Mouse (Mus musculus): ENCODE measurements around the gene Cdipt. TPM values are rescaled to one million over a fixed set of nuclear protein-coding genes. Genes with fewer than 3 reads are reported as not detected.

The Cdipt gene
- total RNA-seq, 4 experiments from 2014 or later, result 27.4 to 34.9 (median 33.3) TPM

DNA sequence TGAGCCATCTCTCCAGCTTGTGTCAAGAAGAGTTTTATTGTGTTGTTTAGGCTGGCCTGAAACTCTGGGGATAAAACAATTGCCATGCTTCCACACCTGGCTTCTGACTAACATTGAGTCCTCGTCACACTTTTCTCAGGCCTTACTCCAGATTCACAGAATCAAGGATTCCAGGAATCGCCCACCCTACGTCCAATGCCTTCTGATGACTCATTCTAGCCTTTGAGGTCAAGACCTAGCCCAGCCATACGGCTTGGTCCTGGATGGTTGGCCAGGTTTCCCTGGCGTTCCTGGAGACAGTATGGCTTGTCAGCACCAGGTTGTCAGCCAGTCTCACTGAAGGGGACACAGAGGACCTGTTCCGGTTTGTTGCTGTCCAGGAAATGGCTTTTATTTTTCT lies 36.7 kb downstream of the Cdipt start:
- DNase-seq (ENCODE audit: low spot score in 2 of 2), result no peak

DNA sequence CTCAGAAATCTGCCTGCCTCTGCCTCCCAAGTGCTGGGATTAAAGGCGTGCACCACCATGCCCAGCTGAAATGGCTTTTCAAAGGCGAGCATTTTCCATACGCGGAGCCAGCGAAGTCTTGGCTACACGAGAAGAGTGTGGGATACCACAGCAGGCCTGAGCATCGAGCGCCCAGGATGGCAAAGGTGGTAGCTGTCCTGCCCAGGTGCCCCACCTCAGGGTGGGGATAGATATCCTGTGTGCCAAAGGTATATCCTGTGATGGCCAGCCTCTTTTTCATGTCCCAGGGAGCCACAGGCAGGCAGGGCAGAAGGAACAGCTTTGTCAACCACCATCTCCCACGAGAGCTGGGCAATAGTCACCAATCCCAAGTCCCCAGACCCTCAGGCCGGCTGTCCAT lies 37.1 kb downstream of the Cdipt start:
- DNase-seq (ENCODE audit: low spot score in 2 of 2), result no peak

DNA sequence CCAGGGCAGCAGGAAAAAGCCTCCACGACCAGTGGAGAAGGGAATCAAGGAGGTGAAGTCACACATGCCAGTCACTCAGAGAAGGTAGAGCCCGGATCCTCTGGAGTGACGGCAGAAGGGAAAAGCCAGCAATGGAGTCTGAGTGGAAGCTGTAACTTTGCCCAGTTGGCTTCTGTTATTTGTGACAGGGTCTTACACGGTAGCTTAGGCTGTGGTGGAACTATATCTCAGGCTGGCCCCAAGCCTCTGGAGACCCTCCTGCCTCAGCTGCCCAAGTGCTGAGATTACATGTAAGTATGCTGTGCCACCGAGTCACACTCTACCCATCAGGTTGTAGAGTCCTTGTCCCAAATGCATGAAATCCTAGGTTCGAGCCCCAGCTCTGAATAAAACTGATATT lies 37.7 kb downstream of the Cdipt start:
- no peak for DNase-seq (ENCODE audit: low spot score in 2 of 2)

DNA sequence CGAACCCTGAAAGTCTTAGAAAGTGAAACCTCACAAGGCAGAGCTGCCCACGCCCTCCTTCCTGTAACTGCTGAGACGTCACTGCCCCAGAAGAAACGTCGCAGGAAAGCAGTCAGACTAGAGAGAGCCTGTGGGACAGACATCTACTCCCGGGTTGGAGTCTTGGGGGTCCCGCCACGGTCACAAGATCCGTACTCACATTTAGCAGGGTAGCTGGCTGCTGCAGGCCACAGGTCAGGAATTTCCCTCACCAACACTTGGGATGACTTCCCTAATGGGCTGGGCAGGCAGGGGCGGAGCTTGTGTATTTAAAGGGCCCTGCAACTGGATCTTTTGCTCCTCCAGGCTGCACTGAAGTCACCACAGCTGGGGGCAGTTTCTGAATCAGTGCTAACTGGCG lies 38.6 kb downstream of the Cdipt start, which contains the start of gene Mvp:
Gene Mvp, minus strand, starts transcription at position 302 of the 400 bp plus-strand sequence.
- DNase-seq (ENCODE audit: low spot score in 2 of 2), result peak; percentile 68

DNA sequence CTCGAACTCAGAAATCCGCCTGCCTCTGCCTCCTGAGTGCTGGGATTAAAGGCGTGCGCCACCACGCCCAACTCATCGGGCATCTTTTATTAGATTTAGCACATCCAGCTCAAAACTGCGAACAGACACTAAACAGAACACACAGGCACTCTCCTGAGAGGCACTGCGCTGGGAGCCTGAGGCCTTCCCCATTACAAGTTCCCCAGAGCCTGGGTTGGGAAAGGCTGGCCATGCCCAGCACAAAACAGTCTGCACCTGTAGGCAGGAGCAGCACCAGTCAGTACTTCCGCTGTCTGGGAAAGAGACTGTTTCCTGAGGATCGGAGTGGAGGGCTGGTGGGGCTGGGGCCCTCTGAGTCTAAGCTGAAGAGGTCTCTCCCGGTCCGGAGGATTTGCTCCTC lies 39.3 kb downstream of the Cdipt start:
- no peak for DNase-seq (ENCODE audit: low spot score in 2 of 2)

DNA sequence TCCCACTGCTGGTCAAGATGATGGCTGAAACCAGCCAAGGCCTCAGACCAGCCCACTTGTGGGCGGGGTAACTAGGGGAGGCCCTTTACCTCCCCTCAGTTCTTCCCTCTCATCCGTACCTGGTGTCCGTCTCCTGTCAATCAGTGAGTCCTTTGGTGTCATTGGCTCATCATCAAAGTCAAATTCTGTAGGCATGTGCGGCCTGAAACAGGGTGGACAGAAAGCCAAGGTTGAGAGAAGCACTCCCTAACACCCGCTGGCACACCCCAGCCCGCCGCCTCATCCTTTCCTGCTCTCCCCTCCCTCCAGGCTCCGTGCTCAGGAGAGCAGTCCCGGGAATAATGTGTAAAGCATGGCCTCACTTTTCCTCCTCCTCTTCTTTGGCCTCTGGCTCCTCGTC lies 40.4 kb downstream of the Cdipt start:
- DNase-seq (ENCODE audit: low spot score in 2 of 2), result no peak

DNA sequence TGATC lies 40.6 kb downstream of the Cdipt start, which contains the start of gene Pagr1b:
Gene Pagr1b, minus strand, starts transcription at position 4 of the 5 bp plus-strand sequence.
- DNase-seq (ENCODE audit: low spot score in 2 of 2), result no peak

DNA sequence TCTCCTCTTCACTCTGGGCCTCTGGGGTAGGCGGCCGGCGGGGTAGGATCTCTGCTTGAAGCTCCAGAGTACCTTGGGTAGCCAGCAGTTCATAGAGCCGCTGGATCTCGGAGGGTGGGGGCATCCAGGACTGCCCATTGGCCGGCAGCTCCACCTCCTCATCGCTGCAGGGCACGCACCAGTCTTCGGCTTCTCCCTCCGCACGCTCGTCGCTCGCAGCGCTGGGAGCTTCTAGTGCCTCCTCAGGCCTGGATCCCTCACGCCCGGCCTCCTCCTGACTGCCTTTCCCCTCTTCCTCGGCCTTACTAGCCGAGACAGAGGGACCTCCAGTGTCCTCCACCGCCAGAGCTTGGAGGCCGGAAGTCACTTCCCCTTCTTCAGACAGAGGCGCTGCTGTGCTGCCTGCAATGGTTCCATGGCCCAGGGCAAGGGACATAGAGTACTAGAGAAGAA lies 40.8 kb downstream of the Cdipt start:
- no peak for DNase-seq (ENCODE audit: low spot score in 2 of 2)

DNA sequence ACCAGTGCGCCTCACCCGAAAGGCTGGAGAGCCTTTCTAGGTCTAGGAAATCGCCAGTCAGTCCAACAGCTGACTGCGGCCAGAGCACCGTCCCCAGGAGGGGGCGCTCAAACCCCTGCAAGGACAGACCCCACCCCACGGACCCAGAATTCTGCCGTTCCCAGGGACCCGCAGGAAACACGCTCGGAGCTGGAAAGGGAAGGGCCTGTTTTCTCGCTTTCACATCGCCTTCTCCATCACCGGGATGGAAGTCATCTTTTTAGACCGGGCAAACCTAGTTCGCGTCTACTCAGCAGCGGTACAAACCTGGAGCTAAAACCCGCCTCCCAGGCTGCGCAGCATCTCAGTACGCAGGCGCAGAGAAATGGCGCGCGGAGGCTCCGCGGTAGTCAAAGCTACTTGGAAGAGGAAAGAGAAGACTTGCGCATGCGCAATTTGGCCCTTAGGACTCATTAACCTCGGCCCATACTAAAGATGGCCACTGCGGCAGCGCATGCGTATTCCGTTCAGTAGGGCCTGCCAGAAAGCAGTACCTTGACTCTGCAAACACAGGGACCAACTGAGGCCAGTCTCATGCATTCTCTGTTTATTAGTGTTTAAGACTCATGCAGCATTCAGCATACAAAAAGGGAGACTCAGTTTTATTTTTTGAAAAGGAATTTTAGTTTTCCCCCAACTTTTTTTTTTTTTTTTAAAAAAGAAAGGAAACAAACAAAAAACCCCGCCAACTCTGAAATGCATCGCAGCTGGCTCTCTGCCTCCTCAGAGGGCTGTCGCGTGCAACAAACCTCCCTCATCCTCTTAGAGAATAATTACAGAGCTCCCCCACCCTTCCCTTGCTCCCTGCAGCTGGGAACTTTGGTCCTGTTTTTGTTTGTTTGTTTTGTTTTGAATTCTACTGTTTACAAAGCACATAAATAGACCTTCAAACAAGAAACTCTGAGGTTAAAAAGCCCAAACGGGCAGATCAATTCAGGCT lies 41.5 kb downstream of the Cdipt start, which contains the start of gene Pagr1a:
Gene Pagr1a, minus strand, starts transcription at position 382 of the 979 bp plus-strand sequence.
- peak; percentile 92 to 97 for DNase-seq (ENCODE audit: low spot score in 2 of 2)

DNA sequence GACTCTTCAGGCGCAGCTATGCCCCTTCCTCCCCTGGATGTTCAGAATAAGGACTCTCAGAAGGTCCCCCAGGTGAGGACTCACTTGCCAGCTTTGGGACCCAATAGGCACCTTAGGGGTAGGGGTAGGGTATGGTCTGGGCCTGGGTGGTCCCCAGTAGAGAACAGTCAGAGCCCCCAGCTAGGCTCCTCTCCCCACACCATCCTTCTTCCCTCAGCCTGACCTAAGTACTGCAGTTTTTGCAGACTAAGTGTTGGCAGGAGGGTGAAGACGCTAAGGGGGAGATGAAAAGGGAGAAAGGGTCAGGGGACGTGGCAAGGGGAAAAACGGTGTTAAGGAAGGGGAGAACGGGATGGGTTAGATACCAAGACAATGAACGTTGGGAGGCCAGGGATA lies 42.2 kb downstream of the Cdipt start:
- DNase-seq (ENCODE audit: low spot score in 2 of 2), result no peak

DNA sequence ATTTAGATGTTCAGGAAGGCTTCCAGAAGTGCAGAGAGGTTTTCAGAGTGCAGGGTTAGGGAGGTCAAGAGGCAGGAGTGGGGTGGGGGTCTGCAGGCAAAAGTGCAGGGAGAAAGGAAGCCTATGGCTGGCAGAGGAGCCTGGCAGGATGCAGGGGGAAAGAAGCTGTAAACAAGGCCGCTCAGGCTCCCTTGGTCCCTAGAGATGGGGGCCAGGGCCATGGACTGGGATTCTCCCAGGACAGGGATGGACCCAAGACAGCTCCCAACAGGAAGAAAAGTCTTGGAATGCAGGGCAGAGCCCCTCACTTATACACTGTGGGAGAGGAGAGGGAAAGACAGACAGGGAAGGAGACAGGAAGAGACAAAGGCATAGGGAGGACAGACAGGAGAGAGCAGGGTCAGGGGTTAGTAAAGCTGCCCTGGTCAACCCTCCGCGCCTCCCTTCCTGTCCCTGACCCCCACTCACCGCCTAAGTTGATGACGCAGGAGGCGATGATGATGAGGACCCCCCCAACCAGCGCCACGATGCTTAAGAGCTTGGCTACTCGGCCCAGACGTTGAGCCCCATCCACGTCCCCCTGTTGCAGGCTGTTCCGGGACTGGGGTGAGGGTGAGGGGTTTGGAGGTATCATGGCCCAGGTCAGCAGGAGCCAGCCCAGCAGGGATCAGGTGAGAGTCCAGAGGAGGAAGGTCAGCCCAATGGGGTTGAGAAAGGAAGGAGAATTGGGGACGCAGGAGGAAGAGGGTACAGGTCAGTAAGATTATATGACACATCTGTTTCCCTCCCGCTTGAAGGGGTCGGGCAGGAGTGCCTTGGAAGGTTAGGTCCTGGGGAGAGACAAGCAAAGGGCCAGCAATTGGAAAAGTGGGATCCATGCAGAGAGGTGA lies 42.9 kb downstream of the Cdipt start:
- no peak for DNase-seq (ENCODE audit: low spot score in 2 of 2)

DNA sequence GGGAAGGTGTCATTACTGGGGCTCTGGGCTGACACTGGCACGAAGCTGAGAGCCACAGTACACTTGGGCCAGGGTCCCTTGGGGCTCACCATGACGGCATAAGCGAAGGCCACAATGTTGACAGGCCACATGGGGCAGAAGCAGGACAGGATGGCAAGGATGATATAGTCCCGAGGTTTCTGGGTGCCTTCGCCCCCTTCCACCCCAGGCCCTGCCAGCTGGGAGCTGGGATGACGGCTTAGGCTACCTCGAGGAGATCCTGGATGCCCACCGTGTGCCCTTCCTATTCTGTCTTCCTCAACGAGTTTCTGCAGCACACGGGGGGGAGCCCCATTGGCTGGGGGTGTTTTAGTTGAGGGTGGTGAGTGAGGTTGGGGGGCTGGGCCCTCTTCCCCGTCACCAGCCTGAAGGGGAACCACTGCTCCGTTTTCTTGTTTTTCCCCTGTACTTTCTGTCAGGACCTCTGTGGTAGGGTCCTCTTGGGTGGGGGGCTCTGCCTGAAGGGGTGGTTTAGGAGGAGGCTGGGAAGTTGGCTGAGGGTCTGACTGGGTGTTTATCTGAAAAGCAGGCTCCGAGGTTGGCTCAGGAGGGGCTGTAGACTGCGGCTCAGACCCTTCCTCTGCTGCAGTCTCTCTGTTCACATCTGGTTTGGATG lies 43.7 kb downstream of the Cdipt start:
- DNase-seq (ENCODE audit: low spot score in 2 of 2), result no peak

DNA sequence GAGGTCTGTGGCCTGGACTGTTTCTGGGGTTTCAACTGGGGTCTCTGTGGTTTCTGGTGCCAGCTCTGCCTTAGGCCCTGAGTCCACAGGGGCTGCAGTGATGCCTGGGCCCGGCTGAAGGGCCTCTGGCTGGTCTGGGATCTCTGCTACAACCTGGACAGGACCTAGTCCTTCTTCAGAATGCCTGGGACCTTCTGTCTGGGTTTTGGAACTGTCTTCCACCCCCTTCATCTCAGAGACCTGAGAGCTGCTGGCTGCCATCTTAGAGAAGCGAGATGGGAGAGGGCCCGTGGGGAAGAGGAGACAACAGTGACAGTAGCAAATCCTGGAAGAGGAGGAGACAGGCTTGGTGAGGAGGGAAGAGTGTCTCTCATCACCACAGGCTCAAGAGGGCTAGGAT lies 44.3 kb downstream of the Cdipt start:
- DNase-seq (ENCODE audit: low spot score in 2 of 2), result no peak

DNA sequence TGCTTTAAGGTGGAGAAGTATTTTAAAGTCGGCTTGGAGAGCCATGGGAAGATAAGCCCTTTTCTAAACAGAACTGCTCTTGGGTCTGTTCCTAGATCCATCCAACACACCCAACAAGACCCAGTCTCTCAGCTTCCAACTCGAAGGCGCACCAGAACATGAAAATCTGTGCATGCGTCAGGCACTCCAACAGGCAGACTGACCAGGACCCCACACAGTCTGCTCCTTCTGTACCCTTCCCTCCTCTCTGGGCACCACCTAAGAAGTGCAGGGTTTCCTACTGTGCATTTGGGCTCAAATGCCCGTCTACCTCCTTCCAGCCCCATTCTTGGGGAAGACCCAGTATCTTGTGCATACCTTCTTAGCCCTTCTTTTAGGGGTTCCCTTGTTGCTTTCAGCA lies 44.8 kb downstream of the Cdipt start:
- DNase-seq (ENCODE audit: low spot score in 2 of 2), result no peak

DNA sequence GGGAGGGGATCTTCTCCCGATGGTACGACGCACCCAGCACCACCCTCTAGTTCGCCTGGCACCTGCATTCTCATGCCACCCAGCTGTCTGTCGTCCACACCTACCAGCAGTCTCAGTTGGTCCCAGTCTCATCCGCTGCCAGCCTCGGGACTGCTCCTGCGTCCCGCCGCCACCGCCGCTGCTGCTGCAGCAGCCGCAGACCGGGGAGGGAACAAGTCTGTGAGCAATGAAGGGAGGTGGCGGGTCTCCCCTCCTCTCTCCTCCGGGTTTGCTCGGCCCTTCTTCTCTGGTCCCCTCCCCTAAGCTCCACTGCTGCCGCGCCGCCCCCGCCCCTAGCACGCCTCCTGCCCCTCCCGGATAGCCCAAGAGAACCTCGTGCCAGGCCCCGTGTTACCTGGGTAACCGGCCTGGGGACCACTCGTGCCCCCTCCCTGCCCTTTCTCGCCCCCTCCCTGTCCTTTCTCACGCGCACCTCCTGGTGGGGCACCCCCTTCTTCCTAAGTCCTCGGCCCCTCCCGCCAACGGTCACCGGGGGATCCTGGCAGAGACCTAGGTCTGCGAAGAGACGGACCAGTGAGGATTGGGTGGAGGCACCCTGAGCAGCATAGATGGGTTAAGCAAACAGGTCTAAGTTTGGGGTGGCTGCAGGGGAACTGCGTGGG lies 45.3 kb downstream of the Cdipt start, which contains the start of the genes Gm42742 and Prrt2:
Gene Gm42742, minus strand, starts transcription at position 197 of the 662 bp plus-strand sequence.
Gene Prrt2, minus strand, starts transcription at position 311 of the 662 bp plus-strand sequence.
- DNase-seq (ENCODE audit: low spot score in 2 of 2), result peak in 1 of 2 experiments; percentile 45

DNA sequence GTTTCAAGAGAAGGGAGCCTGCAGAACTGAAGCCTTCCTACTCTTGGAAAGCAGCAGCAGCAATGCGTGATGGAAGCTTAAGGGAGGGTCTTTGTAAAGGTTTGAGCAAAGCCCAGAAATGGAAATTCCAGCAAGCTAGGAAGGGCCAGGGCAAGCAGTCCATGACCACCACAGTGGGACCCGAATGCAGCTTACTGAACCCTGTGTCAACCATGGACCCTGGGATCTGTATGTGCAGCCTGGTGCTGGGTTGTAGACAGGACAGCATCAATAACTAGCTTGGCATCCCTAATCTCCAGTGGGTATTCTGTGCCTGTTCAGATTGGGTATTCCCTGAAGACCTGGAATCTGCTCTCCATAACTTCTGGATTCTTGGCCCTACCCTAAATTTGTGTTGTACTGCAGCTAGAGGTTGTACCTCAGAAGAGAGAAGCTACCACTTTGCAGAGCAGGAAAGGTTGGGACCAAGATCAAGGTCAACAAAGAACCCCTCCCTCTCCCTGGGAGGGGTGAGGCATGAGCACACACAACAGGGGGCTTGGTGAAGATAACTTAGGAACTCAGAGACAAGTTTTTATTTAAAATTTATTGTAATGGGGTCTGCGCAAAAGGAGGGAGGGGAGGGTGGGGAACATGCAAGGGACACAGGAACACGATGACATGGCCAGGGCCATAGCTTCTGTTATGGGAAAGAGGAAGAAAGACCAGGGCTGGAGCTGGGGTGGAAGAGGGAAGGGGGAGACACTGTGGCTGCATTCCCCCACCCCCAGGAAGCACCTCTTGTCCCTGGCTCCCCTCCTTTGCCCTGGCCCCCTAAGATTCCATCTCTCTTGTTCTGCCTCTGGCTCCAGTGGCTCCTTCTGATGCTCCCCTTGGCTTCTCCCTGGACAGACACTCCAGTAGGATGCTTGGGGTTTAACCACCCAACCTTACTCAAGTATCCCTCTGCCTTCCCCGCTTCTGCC lies 46.1 kb downstream of the Cdipt start:
- no peak for DNase-seq (ENCODE audit: low spot score in 2 of 2)

DNA sequence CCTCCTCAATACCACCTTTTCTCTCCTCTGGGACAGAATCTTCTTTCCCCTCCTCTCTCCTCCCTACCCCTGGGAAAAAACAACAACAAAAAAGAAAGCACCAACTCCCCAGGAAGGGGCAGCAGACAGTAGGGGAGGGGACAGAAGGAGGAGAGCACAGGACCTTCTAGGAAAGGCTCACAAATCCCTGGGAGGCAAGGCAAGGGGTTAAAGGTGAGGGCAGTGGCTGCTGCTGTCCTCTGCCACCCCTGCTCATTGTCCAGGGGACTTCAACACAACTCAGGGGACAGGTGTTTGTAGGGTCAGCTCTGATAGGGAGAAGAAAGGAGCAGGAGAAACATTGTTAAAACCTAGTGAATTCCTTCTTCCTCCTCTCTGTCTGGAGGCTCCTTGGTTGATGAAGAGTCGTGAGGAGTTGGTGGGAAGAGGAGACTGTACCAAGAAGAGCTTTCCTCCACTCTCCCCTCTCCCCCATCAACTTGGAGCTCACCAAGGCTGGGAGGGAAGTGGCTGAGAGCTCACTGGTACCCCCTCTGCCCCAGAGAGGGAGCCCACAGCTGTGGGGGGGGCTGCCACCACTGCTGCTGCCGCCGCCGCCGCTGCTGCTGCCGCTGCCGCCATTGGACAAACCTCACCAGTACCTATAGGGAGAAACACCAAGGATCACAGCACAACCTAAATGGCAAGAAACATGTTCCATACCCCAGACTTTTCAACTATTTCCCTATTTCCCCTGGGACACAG lies 47.0 kb downstream of the Cdipt start:
- no peak for DNase-seq (ENCODE audit: low spot score in 2 of 2)

DNA sequence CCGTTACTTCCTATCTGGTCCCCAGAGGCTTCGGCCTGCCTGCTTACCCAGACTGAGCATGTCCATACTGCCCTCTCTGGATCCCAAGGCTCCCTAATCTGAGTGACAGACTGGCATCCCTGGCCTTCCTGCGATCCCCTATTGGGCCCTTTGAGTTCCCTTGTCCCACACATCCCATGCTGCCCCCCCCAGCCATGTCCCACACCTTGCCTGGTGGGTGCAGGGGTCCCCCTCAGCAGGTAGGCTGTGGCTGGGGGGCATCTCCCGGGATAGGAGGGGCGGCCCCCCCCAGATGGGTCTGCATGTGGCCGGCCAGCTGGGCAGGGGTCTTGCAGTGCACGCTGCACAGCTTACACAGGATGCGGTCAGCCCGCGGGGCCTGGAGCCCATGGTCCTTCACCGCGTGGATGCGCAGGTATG lies 47.6 kb downstream of the Cdipt start:
- no peak for DNase-seq (ENCODE audit: low spot score in 2 of 2)

DNA sequence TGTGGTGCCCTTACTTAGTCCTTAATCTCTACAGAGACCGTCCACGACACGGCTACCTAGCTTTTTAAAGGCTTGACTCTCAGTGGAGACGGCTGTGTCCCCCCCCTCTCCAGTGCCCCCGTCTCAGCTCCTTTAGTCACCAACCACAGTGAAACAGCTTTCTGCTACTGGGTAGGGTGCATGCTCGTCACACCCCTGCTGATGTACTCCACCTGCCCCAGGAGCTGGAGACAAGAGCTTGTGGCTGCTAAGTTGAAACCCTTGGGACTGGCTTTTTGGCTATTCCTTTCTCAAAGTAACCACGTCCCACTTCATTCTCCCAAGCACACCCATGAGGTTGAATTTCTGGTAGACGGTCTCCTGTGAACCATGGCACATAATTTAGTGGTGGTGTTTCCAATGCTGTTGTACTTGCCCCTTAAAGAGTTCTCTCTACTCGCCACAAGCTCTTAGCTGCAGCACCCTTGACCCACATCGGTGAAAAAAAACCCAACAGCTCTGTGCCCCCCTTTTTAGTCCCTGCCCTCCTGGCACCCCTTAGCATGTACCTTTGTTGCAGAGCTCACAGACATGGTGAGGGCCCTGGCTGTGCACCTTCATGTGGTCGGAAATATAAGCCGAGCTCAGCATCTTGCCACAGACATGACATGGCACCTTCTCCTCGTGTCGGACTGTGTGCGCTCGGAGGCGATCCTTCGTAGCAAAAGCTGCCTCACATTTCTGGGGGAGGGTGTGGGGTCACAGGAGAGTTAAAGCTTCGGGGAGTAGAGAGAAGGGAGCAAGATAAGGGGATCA lies 48.4 kb downstream of the Cdipt start:
- no peak for DNase-seq (ENCODE audit: low spot score in 2 of 2)
